Mouse (Mus musculus) lung, embryonic 16.5 days (tissue): Measurements from ENCODE around the gene Haspin. TPM values are rescaled to one million over a fixed set of nuclear protein-coding genes. Genes with fewer than 3 reads are reported as not detected.

Source experiments
- ATAC-seq: fragments of 200-750 bp; cut with Nextera tagmentation; 2 replicates; pipeline ENCODE4 v1.8.0; 2017; ENCODE audit warnings: low read depth, mild to moderate bottlenecking, moderate library complexity
- H3K27ac ChIP-seq: fragments of 300-500 bp; sonication (generic); 2 replicates; pipeline ENCODE4 v1.5.1; 2014; ENCODE audit warnings: mild to moderate bottlenecking, control low read depth, low read length
- H3K27me3 ChIP-seq: fragments of 300-500 bp; sonication (generic); 2 replicates; pipeline ENCODE4 v1.6.1; 2014; ENCODE audit warnings: low read depth, low read length, mixed read lengths; ENCODE audit not compliant: control insufficient read depth, insufficient read depth
- H3K36me3 ChIP-seq: fragments of 300-500 bp; sonication (generic); 2 replicates; pipeline ENCODE4 v1.6.1; 2014; ENCODE audit warnings: low read length; ENCODE audit not compliant: control insufficient read depth, insufficient read depth
- H3K4me1 ChIP-seq: fragments of 300-500 bp; sonication (generic); replicated peaks from 2 replicates; pipeline ENCODE4 v1.6.1; 2014; ENCODE audit warnings: low read length, mixed read lengths; ENCODE audit not compliant: control insufficient read depth, insufficient read depth
- H3K4me2 ChIP-seq: fragments of 300-500 bp; sonication (generic); 2 replicates; pipeline ENCODE4 v1.6.1; 2014; ENCODE audit warnings: low read depth, low read length, control low read depth
- H3K4me3 ChIP-seq: fragments of 300-500 bp; sonication (generic); 2 replicates; pipeline ENCODE4 v1.5.1; 2014; ENCODE audit warnings: mild to moderate bottlenecking, low read length, control low read depth
- H3K9ac ChIP-seq: fragments of 300-500 bp; sonication (generic); 2 replicates; pipeline ENCODE4 v1.6.1; 2014; ENCODE audit warnings: low read length, control low read depth
- H3K9me3 ChIP-seq: fragments of 300-500 bp; sonication (generic); 2 replicates; pipeline ENCODE4 v1.6.1; 2016; ENCODE audit warnings: low read length; ENCODE audit not compliant: control insufficient read depth
- WGBS: fragments of 180-500 bp; shearing (Covaris S2); extraction: QIAGEN DNeasy Blood & Tissue Kit; methylation state at CpG from one replicate; pipeline ENCODE4 v1.1.7; 2014; 5-methylcytosine and 5-hydroxymethylcytosine counted together
- polyA plus RNA-seq: library from polyadenylated mRNA; unstranded; fragments of >200 nt; fragmentation: Nextera tagmentation; extraction: Ambion mirVana; gene quantifications from 2 replicates; pipeline ENCODE4 v1.2.1, GENCODE M21; 2015

The Haspin gene
- polyA plus RNA-seq, 1 experiment from 2014 or later, result 18.4 TPM

DNA sequence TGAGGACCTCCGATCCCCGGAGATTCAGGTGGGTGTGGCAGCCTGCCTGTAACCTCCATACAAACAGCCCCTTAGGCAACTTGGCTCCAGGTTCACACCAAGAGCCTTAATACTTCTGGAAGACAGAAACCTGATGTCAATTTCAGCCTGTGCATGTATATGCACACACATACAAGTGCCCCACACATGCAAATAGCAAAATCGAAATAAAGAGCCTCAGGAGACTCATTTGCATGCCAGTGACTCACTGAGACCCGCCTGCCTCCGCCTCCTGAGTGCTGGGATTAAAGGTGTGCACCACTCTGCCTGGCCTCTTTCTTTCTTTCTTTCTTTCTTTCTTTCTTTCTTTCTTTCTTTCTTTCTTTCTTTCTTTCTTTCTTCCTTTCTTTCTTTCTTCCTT lies 39.2 kb downstream of the Haspin start:
- Histone ChIP-seq H3K4me1 (no peaks in the 10 kb centered on the region), H3K9me3 (no peaks in the 10 kb centered on the region), H3K4me3 (no peak overlapping the region), H3K36me3 (no peaks in the 10 kb centered on the region), H3K4me2 (no peak overlapping the region), H3K27ac (no peak overlapping the region), H3K27me3 (no peaks in the 10 kb centered on the region), H3K9ac (no peak overlapping the region)
- no peak for ATAC-seq
- WGBS, result 60% methylated on average over 5 of the region's 5 CpGs

DNA sequence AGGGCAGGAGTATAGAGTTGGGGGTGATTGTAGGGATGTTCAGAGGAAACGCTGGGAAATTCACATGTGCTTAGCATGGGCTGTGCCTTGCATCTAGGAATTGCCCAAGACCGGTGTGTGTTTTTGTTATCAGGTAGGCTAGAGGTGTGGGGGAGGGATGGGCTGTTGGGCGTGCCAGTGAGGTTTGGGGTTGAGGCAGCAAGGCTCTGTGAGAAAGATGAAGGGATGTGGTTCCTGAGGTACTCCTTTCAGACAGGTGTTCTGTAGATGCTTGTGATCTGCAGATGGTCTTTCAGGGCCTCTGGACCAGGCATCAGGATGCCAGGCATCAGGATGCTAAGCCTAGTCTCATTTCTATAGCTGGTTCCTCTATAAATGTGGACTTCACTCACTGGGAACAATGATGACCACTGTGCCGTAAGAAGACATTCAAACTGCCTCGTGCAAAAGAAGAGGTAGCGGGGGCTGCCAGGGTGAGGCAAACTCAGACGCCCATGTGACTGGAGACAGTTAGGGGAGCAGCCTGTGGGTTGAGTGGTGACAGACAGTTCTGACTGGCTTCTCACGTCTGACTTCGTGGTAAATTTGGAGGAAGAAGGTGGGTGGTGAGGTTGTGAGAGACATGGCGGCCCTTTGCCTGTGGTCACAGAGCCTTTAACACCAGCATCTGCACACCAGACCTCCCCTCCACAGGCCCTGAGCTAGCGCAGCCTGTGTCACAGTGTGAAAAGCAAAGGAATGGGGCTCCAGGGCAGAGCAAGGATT lies 43.7 kb downstream of the Haspin start:
- no peaks in the 10 kb centered on the region for H3K27me3 ChIP-seq
- ATAC-seq, result no peak
- H3K4me1 ChIP-seq, result no peaks in the 10 kb centered on the region
- H3K27ac ChIP-seq, result no peak overlapping the region
- H3K9ac ChIP-seq, result no peak overlapping the region
- 76% methylated on average over 11 of the region's 11 CpGs for WGBS
- H3K36me3 ChIP-seq, result no peaks in the 10 kb centered on the region
- no peak overlapping the region for H3K4me2 ChIP-seq
- H3K9me3 ChIP-seq, result no peaks in the 10 kb centered on the region
- no peak overlapping the region for H3K4me3 ChIP-seq

DNA sequence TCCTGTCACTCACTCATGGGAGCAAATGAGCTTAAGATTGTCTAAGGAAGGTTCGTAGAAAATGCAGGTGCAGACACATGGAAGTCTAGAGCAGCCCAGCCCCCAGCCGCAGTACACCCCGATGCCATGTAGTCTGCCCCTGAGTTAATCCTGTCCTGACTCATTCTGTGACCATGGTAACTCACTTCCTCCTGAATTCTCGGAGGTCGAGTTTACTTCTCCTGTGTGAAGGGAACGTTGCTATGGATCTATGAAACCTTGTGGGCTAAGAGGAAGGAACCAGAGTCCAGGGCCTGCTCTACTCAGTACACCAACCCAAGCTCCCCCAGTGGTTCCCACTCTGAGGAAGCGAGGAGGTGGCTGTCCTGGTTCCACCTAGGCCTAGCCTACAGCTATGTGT lies 45.2 kb downstream of the Haspin start:
- no peaks in the 10 kb centered on the region for H3K4me1 ChIP-seq
- H3K9ac ChIP-seq, result no peak overlapping the region
- H3K9me3 ChIP-seq, result no peaks in the 10 kb centered on the region
- H3K27ac ChIP-seq, result no peak overlapping the region
- no peak overlapping the region for H3K4me2 ChIP-seq
- H3K27me3 ChIP-seq, result no peaks in the 10 kb centered on the region
- 57% methylated on average over 7 of the region's 7 CpGs for WGBS
- H3K4me3 ChIP-seq, result no peak overlapping the region
- no peaks in the 10 kb centered on the region for H3K36me3 ChIP-seq
- no peak for ATAC-seq

DNA sequence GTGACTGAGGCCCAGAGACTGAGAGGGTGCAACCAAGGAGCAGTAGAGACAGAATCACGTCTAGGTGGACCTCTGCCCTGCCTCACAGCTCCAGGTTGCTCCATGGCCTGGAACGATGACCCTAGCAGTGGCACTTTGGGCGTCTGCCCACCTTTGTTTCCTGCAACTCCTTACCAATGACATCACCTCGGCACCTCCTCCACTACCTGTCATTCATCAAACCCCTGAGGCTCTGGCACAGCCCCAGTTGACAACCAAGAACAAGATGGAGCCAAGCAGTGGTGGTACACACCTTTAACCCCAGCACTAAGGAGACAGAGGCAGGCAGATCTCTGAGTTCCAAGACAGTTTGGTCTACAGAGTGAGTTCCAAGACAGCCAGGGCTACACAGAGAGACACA lies 46.0 kb downstream of the Haspin start:
- Histone ChIP-seq H3K27ac (no peak overlapping the region), H3K4me2 (no peak overlapping the region), H3K27me3 (no peaks in the 10 kb centered on the region), H3K36me3 (no peaks in the 10 kb centered on the region), H3K9ac (no peak overlapping the region), H3K9me3 (no peaks in the 10 kb centered on the region), H3K4me3 (no peak overlapping the region), H3K4me1 (no peaks in the 10 kb centered on the region)
- ATAC-seq, result no peak
- 62% methylated on average over 4 of the region's 4 CpGs for WGBS

DNA sequence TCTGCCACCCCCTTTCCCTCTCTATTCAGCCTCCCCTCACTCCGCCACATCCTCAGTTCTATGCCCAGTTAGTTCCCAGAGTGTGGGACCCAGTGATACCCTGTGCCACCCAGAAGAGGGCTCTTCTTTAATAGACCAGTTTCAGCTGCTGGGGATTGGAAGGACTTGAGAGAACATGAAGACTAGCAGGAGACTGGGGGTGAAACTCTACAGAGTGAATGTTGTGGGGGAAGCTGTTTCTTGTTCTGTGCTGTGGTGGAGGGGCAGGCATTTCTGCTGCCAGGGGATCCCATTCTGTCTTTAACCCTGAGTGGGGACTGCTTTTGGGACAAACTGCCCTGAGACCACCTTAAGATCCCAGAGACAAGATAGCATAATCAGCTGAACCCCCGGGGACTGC lies 47.3 kb downstream of the Haspin start:
- H3K9me3 ChIP-seq, result no peaks in the 10 kb centered on the region
- WGBS, result 87% methylated on average over 2 of the region's 2 CpGs
- H3K27ac ChIP-seq, result no peak overlapping the region
- H3K4me1 ChIP-seq, result no peaks in the 10 kb centered on the region
- H3K4me3 ChIP-seq, result no peak overlapping the region
- no peaks in the 10 kb centered on the region for H3K27me3 ChIP-seq
- no peaks in the 10 kb centered on the region for H3K36me3 ChIP-seq
- no peak for ATAC-seq
- H3K4me2 ChIP-seq, result no peak overlapping the region
- no peak overlapping the region for H3K9ac ChIP-seq

DNA sequence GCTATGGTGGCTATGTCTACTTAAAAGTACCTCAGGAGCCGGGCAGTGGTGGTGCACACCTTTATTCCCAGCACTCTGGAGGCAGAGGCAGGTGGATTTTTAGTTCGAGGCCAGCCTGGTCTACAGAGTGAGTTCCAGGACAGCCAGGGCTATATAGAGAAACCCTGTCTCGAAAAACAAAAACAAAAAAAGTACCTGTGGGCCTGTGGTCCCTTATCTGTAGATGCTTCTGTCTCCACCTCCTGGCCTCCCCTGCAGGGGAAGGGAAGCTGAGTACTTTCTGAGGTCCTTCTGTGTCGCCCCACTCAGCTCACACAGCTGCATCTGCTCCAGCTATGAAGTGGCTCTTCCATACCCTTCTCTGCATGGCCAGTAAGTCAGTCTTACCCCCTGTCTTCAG lies 47.8 kb downstream of the Haspin start, which contains the start of gene Itgae:
TSS of gene Itgae (plus strand) at position 301 of the 400 bp plus-strand sequence.
- Histone ChIP-seq H3K27ac (no peak within 1 kb of the TSS), H3K4me3 (no peak within 1 kb of the TSS), H3K27me3 (no peaks in the 10 kb centered on the region), H3K9me3 (no peaks in the 10 kb centered on the region), H3K4me1 (no peaks in the 10 kb centered on the region), H3K9ac (no peak within 1 kb of the TSS), H3K36me3 (no peaks in the 10 kb centered on the region), H3K4me2 (no peak within 1 kb of the TSS)
- 73% methylated on average over 4 of the region's 4 CpGs for WGBS
- no peak for ATAC-seq

DNA sequence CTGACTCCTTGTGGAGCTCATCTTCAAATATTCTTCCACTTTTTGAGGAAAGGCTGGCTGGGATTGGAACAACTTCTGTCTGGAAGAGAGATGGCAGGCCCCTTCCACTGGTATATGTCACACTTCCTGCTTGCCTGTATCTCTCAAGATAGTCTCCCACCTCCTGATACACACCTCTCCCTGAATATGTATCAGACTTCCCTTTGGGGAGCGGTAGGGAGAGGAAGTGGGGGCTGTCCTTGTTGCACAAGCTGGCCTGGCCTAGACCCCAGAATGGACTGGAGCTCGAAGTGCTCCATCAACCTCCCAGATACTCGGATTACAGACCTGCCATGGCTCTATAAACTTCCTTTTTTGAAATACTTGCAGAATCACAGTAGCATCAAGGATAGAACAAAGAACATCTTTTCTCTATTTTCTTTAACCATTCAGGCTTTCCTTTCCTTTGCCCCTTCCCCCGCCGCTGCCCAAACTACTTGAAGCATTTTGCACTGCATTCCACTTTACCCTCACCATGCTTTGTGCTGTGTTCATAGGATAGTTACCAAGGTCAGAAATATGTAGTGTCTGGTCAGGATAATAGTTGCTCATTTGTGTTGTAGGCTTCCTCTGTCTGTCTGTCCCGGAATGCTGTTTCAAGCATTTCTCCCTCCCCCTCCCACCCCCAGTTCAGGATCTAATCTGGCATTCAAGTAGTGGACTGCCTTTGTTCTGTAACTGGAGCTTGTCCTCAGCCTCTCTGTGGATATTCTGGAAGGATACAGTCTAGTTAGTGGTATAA lies 50.2 kb downstream of the Haspin start:
- no peak overlapping the region for H3K9ac ChIP-seq
- ATAC-seq, result no peak
- no peak overlapping the region for H3K4me2 ChIP-seq
- no peaks in the 10 kb centered on the region for H3K36me3 ChIP-seq
- H3K27me3 ChIP-seq, result no peaks in the 10 kb centered on the region
- H3K27ac ChIP-seq, result no peak overlapping the region
- no peaks in the 10 kb centered on the region for H3K9me3 ChIP-seq
- WGBS, result 42% methylated on average over 6 of the region's 6 CpGs
- H3K4me1 ChIP-seq, result peaks cover 5% of the 10 kb centered on the region; the same call in 1 of the 2 replicates
- no peak overlapping the region for H3K4me3 ChIP-seq

Other genes with a start within 250 kb of the Haspin start
- gene Atp2a3, start 177.1 kb downstream of the Haspin start, polyA plus RNA-seq, result 21.7 and 23.2 TPM in 2 replicates
- gene P2rx1, start 139.2 kb downstream of the Haspin start, polyA plus RNA-seq, result 2.2 and 2.6 TPM in 2 replicates
- 7.3 and 7.5 TPM in 2 replicates for gene Camkk1, start 119.3 kb downstream of the Haspin start, polyA plus RNA-seq
- gene Ncbp3, start 90.5 kb downstream of the Haspin start, polyA plus RNA-seq, result 11.2 and 11.7 TPM in 2 replicates
- 0.63 and 0.68 TPM in 2 replicates for gene Itgae, start 47.7 kb downstream of the Haspin start, polyA plus RNA-seq
- 0.18 and 0.70 TPM in 2 replicates for gene P2rx5, start 22.1 kb upstream of the Haspin start, polyA plus RNA-seq
- gene Emc6, start 38.7 kb upstream of the Haspin start, polyA plus RNA-seq, result 117 and 121 TPM in 2 replicates
- gene Tax1bp3, start 38.8 kb upstream of the Haspin start, polyA plus RNA-seq, result 275 and 278 TPM in 2 replicates
- gene Ctns, start 60.7 kb upstream of the Haspin start, polyA plus RNA-seq, result 14.9 and 16.4 TPM in 2 replicates
- gene Shpk, start 61.2 kb upstream of the Haspin start, polyA plus RNA-seq, result 1.6 and 2.3 TPM in 2 replicates
- gene Trpv1, start 96.0 kb upstream of the Haspin start, polyA plus RNA-seq, result 0.05 TPM in 1 of 2 replicates, not detected in the other
- gene Trpv3, start 129.1 kb upstream of the Haspin start, polyA plus RNA-seq, result 0.13 and 0.14 TPM in 2 replicates
- gene Aspa, start 191.3 kb upstream of the Haspin start, polyA plus RNA-seq, result 1.4 and 1.8 TPM in 2 replicates
- not detected in 2 replicates for gene Gm49340, start 191.4 kb upstream of the Haspin start, polyA plus RNA-seq
- gene Spata22, start 191.4 kb upstream of the Haspin start, polyA plus RNA-seq, result 0.21 TPM in 1 of 2 replicates, not detected in the other
- not detected in 2 replicates for gene Olfr20, start 212.5 kb upstream of the Haspin start, polyA plus RNA-seq
- not detected in 2 replicates for gene Olfr376, start 233.0 kb upstream of the Haspin start, polyA plus RNA-seq